18 mouse cellular contexts compared by ENCODE assay signal in genomic region chr4:43481894-43482456, GRCm38 (mm10). TPM values are rescaled to one million over a fixed set of nuclear protein-coding genes. Genes with fewer than 3 reads are reported as not detected.
DNase-seq lines count a peak whose midpoint lies in the region; ATAC-seq and TF ChIP-seq lines count a peak whose summit lies in the region.
"Had no signal": no experiment of that assay in that cellular context is flagged by ENCODE, and none has a peak within 500 bp of the region (broad histone marks: within the 10 kb centered on the region; RNA-seq: fewer than 3 reads in every experiment).

No protein-coding gene starts in this region.

- no peaks in the 10 kb centered on the region for H3K9me3 ChIP-seq in midbrain, postnatal 0 days (ENCODE audit: low read length)
- H3K9me3 ChIP-seq in forebrain, embryonic 12.5 days, result no peaks in the 10 kb centered on the region
- H3K9me3 ChIP-seq: hindbrain, embryonic 15.5 days; limb, embryonic 13.5 days; stomach, embryonic 15.5 days had no signal

- peak; percentile 57 for ATAC-seq in CD4-positive, CD25-positive, alpha-beta regulatory T cell, adult 4 months
- ATAC-seq in inflammation-experienced regulatory T-cells, adult 6 months, result peak; percentile 59
- ATAC-seq in midbrain, postnatal 0 days (ENCODE audit: low FRiP score), result no peak
- no peak for ATAC-seq in forebrain, embryonic 12.5 days (ENCODE audit: low FRiP score)
- ATAC-seq: forebrain, postnatal 0 days had no signal

- no peak overlapping the region for H3K27ac ChIP-seq in midbrain, postnatal 0 days (ENCODE audit: low read depth, low read length)
- no peak overlapping the region for H3K27ac ChIP-seq in forebrain, embryonic 12.5 days
- H3K27ac ChIP-seq: hindbrain, embryonic 15.5 days; layer of hippocampus, adult 2 months; limb, embryonic 13.5 days; stomach, embryonic 15.5 days had no signal

- H3K9ac ChIP-seq in midbrain, postnatal 0 days (replicated peaks; ENCODE audit: low read length, poor library complexity, severe bottlenecking), result no peak overlapping the region
- H3K9ac ChIP-seq in forebrain, embryonic 12.5 days, result no peak overlapping the region
- H3K9ac ChIP-seq: forebrain, postnatal 0 days; hindbrain, embryonic 15.5 days; limb, embryonic 13.5 days; stomach, embryonic 15.5 days had no signal

- DNase-seq in heart, adult 11 months, result peak; percentile 87
- no peak for DNase-seq in heart, adult 9 months (ENCODE audit: low spot score in 2 of 2)
- DNase-seq in thymus, postnatal 10 days (ENCODE audit: low spot score in 2 of 2), result peak; percentile 66 to 72
- DNase-seq in midbrain, postnatal 0 days (ENCODE audit: low spot score), result no peak
- no peak for DNase-seq in right cerebral cortex, postnatal 25 days
- DNase-seq: forebrain, postnatal 0 days; heart, postnatal 10 days; kidney, adult 9 months; lung, adult 18-20 months; right cerebral cortex, adult 18-20 months had no signal

- no peak overlapping the region for H3K4me3 ChIP-seq in midbrain, postnatal 0 days (ENCODE audit: low read depth, low read length)
- H3K4me3 ChIP-seq in forebrain, embryonic 12.5 days (replicated peaks), result no peak overlapping the region
- H3K4me3 ChIP-seq: hindbrain, embryonic 15.5 days; layer of hippocampus, adult 2 months; limb, embryonic 13.5 days; stomach, embryonic 15.5 days had no signal

- no peaks in the 10 kb centered on the region for H3K36me3 ChIP-seq in midbrain, postnatal 0 days (ENCODE audit: insufficient read depth, low read length)
- no peaks in the 10 kb centered on the region for H3K36me3 ChIP-seq in forebrain, embryonic 12.5 days (replicated peaks)
- H3K36me3 ChIP-seq: hindbrain, embryonic 15.5 days; limb, embryonic 13.5 days; stomach, embryonic 15.5 days had no signal

- WGBS in midbrain, postnatal 0 days, result 69% methylated on average over 7 of the region's 7 CpGs
- 76% methylated on average over 7 of the region's 7 CpGs for WGBS in forebrain, embryonic 12.5 days

- no peak overlapping the region for H3K4me2 ChIP-seq in midbrain, postnatal 0 days (ENCODE audit: low read depth, low read length, poor library complexity, severe bottlenecking)
- H3K4me2 ChIP-seq in forebrain, embryonic 12.5 days, result no peak overlapping the region
- H3K4me2 ChIP-seq: hindbrain, embryonic 15.5 days; limb, embryonic 13.5 days; stomach, embryonic 15.5 days had no signal

- TF ChIP-seq CTCF in midbrain, postnatal 0 days (IDR thresholded peaks at IDR 0.05), result no peak

- H3K27me3 ChIP-seq in midbrain, postnatal 0 days (ENCODE audit: insufficient read depth, low read length), result no peaks in the 10 kb centered on the region
- H3K27me3 ChIP-seq in forebrain, embryonic 12.5 days, result no peaks in the 10 kb centered on the region
- H3K27me3 ChIP-seq: hindbrain, embryonic 15.5 days; limb, embryonic 13.5 days; stomach, embryonic 15.5 days had no signal

- H3K4me1 ChIP-seq in midbrain, postnatal 0 days (ENCODE audit: insufficient read depth, low read length), result no peaks in the 10 kb centered on the region
- H3K4me1 ChIP-seq in forebrain, embryonic 12.5 days, result 0 out of 2 replicates have a peak, but pooled peaks cover 4% of the 10 kb centered on the region
- H3K4me1 ChIP-seq: stomach, embryonic 15.5 days had no signal

RNA-seq across cellular contexts. Expression of gene Sit1, which starts 1.6 kb away (rescaled TPM):
- polyA plus RNA-seq in CD4-positive, CD25-positive, alpha-beta regulatory T cell, adult 4 months (2017; shearing (Covaris generic)), result 100 to 1,000 TPM; 144 to 199 TPM
- polyA plus RNA-seq in inflammation-experienced regulatory T-cells, adult 6 months (2017; shearing (Covaris generic)), result 100 to 1,000 TPM; 142 to 164 (median 156) TPM
- total RNA-seq in midbrain, postnatal 0 days (2014; rRNA removed), result not detected in 2 replicates
- polyA plus RNA-seq in midbrain, postnatal 0 days (2015; fragmentation: Nextera tagmentation; extraction: Ambion mirVana), result not detected in 2 replicates
- polyA plus RNA-seq in forebrain, embryonic 12.5 days (2016; fragmentation: Nextera tagmentation; extraction: Ambion mirVana), result not detected in 2 replicates
- total RNA-seq: forebrain, postnatal 0 days; gastrocnemius, postnatal 14 days; layer of hippocampus, adult 2 months had no signal
- polyA plus RNA-seq: forebrain, postnatal 0 days; hindbrain, embryonic 15.5 days; limb, embryonic 13.5 days; stomach, embryonic 15.5 days had no signal

RNA-seq across cellular contexts. Expression of gene Ccdc107, which starts 10.7 kb away (rescaled TPM):
- 10 to 100 TPM; 64.0 to 76.0 TPM for polyA plus RNA-seq in CD4-positive, CD25-positive, alpha-beta regulatory T cell, adult 4 months (2017; shearing (Covaris generic))
- 10 to 100 TPM; 36.5 to 72.9 (median 72.1) TPM for polyA plus RNA-seq in inflammation-experienced regulatory T-cells, adult 6 months (2017; shearing (Covaris generic))
- total RNA-seq in midbrain, postnatal 0 days (2014; rRNA removed), result 74.0 and 77.4 TPM in 2 replicates
- polyA plus RNA-seq in midbrain, postnatal 0 days (2015; fragmentation: Nextera tagmentation; extraction: Ambion mirVana), result 107 and 120 TPM in 2 replicates
- 44.7 and 45.8 TPM in 2 replicates for polyA plus RNA-seq in forebrain, embryonic 12.5 days (2016; fragmentation: Nextera tagmentation; extraction: Ambion mirVana)

RNA-seq across cellular contexts. Expression of gene Arhgef39, which starts 17.5 kb away (rescaled TPM):
- polyA plus RNA-seq in CD4-positive, CD25-positive, alpha-beta regulatory T cell, adult 4 months (2017; shearing (Covaris generic)), result 1 to 10 TPM; 4.9 to 8.3 TPM
- polyA plus RNA-seq in inflammation-experienced regulatory T-cells, adult 6 months (2017; shearing (Covaris generic)), result 10 to 100 TPM in 1 of 3 experiments, 1 to 10 TPM in 2; 5.1 to 10.3 (median 6.2) TPM
- total RNA-seq in midbrain, postnatal 0 days (2014; rRNA removed), result 1.3 and 16.1 TPM in 2 replicates
- 2.3 and 2.8 TPM in 2 replicates for polyA plus RNA-seq in midbrain, postnatal 0 days (2015; fragmentation: Nextera tagmentation; extraction: Ambion mirVana)
- 45.8 and 50.3 TPM in 2 replicates for polyA plus RNA-seq in forebrain, embryonic 12.5 days (2016; fragmentation: Nextera tagmentation; extraction: Ambion mirVana)

RNA-seq across cellular contexts. Expression of gene Car9, which starts 24.8 kb away (rescaled TPM):
- polyA plus RNA-seq in CD4-positive, CD25-positive, alpha-beta regulatory T cell, adult 4 months (2017; shearing (Covaris generic)), result 1 to 10 TPM in 1 of 2 experiments, under 1 TPM in 1; 0.32 to 1.5 TPM
- under 1 TPM; 0.48 to 0.84 (median 0.79) TPM for polyA plus RNA-seq in inflammation-experienced regulatory T-cells, adult 6 months (2017; shearing (Covaris generic))
- total RNA-seq in midbrain, postnatal 0 days (2014; rRNA removed), result 0.05 and 0.52 TPM in 2 replicates
- polyA plus RNA-seq in midbrain, postnatal 0 days (2015; fragmentation: Nextera tagmentation; extraction: Ambion mirVana), result 0.69 and 1.1 TPM in 2 replicates
- 0.27 and 0.50 TPM in 2 replicates for polyA plus RNA-seq in forebrain, embryonic 12.5 days (2016; fragmentation: Nextera tagmentation; extraction: Ambion mirVana)
- total RNA-seq: layer of hippocampus, adult 2 months had no signal

RNA-seq across cellular contexts. Expression of gene Cd72, which starts 27.5 kb away (rescaled TPM):
- polyA plus RNA-seq in CD4-positive, CD25-positive, alpha-beta regulatory T cell, adult 4 months (2017; shearing (Covaris generic)), result 100 to 1,000 TPM; 132 to 166 TPM
- polyA plus RNA-seq in inflammation-experienced regulatory T-cells, adult 6 months (2017; shearing (Covaris generic)), result 100 to 1,000 TPM in 1 of 3 experiments, 10 to 100 TPM in 2; 18.7 to 104 (median 96.4) TPM
- total RNA-seq in midbrain, postnatal 0 days (2014; rRNA removed), result not detected in 2 replicates
- 5.2 and 5.4 TPM in 2 replicates for polyA plus RNA-seq in midbrain, postnatal 0 days (2015; fragmentation: Nextera tagmentation; extraction: Ambion mirVana)
- 2.9 and 3.8 TPM in 2 replicates for polyA plus RNA-seq in forebrain, embryonic 12.5 days (2016; fragmentation: Nextera tagmentation; extraction: Ambion mirVana)
- total RNA-seq: gastrocnemius, postnatal 14 days; layer of hippocampus, adult 2 months had no signal

Comparison
In these comparisons a context has a peak if more than half of its experiments do, and no peak if none do; other contexts are left out.
1. DNase-seq: peak in heart, adult 11 months (single experiment) and thymus, postnatal 10 days (2 of 2); none in heart, adult 9 months (0 of 2), midbrain, postnatal 0 days (single experiment) and right cerebral cortex, postnatal 25 days (single experiment).
2. ATAC-seq: peak in CD4-positive, CD25-positive, alpha-beta regulatory T cell, adult 4 months (single experiment) and inflammation-experienced regulatory T-cells, adult 6 months (single experiment); none in midbrain, postnatal 0 days (single experiment) and forebrain, embryonic 12.5 days (single experiment).
3. RNA of gene Sit1, which starts 1.6 kb away (polyA plus RNA-seq): 144 to 199 TPM in CD4-positive, CD25-positive, alpha-beta regulatory T cell, adult 4 months and 142 to 164 TPM in inflammation-experienced regulatory T-cells, adult 6 months; not detected in midbrain, postnatal 0 days and not detected in forebrain, embryonic 12.5 days; every median in the first group is over 100 times any median in the second.